Mouse (Mus musculus): ENCODE data around the gene Prodh2.
A peak's percentile ranks its signal among the peaks of the same experiment; 100 is the strongest.

- TF ChIP-seq EP300 (IDR thresholded peaks at IDR 0.05; ENCODE audit: low read depth): no peak
- TF ChIP-seq CTCF (IDR thresholded peaks at IDR 0.05; ENCODE audit: low read depth): peak; percentile 82
These were observed 3.0 kb upstream of the Prodh2 start for GRCm38 (mm10) chr7:30490251-30490956.
